Mouse (Mus musculus) cerebellum, adult 2 months (tissue): Measurements from ENCODE around the gene Cped1.

ENCODE experiments used
- CTCF ChIP-seq: fragments of 200-500 bp; IDR thresholded peaks from 2 replicates; pipeline ENCODE4 v1.5.1; 2011; ENCODE audit warnings: low read depth, mild to moderate bottlenecking, control low read depth, low read length, moderate library complexity, borderline replicate concordance; ENCODE audit not compliant: insufficient read depth
- POLR2A ChIP-seq: fragments of 200-500 bp; IDR thresholded peaks from 2 replicates; pipeline ENCODE4 v1.6.1; 2011; ENCODE audit warnings: low read length, control low read depth, borderline replicate concordance; ENCODE audit not compliant: insufficient read depth

DNA sequence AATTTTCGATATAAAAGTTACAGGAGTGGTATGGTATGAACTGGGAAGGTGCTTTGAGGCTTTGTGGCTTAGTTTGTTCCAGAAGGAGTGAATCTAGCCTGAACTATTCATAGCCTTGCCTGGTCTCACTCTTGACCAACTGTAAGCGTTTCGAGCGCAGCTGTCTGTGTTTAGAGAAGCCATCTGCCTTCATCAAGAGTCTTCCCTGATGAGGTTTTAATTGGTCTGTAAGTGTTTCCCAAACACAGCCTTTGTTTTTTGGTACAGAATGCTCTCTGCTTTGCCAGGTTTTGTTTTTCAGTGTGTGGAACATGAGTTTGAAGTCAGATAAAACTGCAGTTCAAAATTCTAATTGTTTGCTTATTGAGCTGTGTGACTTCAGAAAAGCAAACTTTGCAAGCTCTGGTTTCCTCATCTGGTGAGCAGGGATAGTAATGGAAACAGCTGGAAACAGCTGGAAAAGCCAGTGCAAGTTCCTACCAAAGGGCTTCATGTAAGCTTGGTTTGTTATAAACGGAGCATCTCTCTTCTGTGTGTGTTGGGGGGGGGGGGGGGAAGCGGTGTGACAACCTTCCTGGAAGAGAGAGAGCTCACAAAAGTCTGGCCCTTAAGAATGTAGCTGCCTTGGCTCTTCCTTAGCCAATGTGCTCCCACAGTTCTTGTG is 221.0 kb downstream of the Cped1 start:
- TF ChIP-seq CTCF: no peak
- no peak for TF ChIP-seq POLR2A
